Mouse (Mus musculus): ENCODE measurements around the gene Rab1a. TPM values are rescaled to one million over a fixed set of nuclear protein-coding genes. Genes with fewer than 3 reads are reported as not detected.

The Rab1a gene
- polyA plus RNA-seq, 1 experiment from 2014 or later, result 309 TPM

DNA sequence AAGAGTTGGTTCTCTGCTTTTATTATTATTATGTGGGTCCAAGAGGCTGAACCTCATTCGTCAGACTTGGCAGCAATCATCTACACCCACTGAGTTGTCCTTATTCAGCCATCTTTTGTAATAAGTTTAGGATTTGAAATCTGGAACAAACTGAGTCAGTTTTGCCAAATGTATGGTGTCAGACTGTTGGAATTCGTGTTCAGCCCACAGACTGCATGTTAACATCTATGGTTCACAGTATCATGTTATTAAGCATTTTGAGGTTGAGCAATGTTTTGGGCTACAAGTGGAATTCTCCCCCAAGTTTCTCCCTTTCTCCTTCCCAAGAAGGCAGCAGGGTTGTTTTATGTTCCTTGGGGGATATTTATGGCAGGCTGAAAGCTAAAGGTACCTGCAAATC lies 51.9 kb downstream of the Rab1a start:
- Histone ChIP-seq H3K36me3 (no peaks in the 10 kb centered on the region), H3K4me3 (no peak overlapping the region), H3K4me2 (no peak overlapping the region), H3K9ac (no peak overlapping the region), H3K4me1 (peaks cover 4% of the 10 kb centered on the region; the same call in 1 of the 2 replicates), H3K27me3 (no peaks in the 10 kb centered on the region), H3K27ac (no peak overlapping the region), H3K9me3 (no peaks in the 10 kb centered on the region)
- no peak for ATAC-seq (ENCODE audit: insufficient number of reproducible peaks, low FRiP score, low TSS enrichment, low read depth)
- 63% methylated on average over 2 of the region's 2 CpGs for WGBS

DNA sequence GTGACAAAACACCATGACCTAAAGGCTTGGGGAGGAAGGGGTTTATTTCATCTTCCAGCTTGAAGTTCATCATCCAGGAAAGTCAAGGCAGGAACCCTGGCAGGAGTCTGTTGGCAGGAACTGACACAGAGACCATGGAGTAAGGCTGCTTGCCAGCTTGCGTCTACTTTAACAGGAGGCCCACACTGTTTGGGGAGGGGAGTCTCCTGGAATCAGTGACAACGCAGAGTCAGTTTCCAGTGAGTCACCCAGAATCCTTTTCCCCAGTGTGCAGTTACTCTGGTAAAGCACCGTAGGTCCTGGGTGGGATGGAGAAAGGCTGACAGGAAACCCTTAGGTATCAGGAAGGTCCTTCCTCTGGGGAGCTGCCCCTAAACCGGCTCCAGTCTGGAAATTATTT lies 53.6 kb downstream of the Rab1a start:
- Histone ChIP-seq H3K9me3 (no peaks in the 10 kb centered on the region), H3K4me1 (no peaks in the 10 kb centered on the region), H3K4me2 (no peak overlapping the region), H3K9ac (no peak overlapping the region), H3K36me3 (no peaks in the 10 kb centered on the region), H3K27ac (no peak overlapping the region), H3K4me3 (no peak overlapping the region), H3K27me3 (no peaks in the 10 kb centered on the region)
- WGBS, result 56% methylated on average over 4 of the region's 4 CpGs
- ATAC-seq (ENCODE audit: insufficient number of reproducible peaks, low FRiP score, low TSS enrichment, low read depth), result no peak

DNA sequence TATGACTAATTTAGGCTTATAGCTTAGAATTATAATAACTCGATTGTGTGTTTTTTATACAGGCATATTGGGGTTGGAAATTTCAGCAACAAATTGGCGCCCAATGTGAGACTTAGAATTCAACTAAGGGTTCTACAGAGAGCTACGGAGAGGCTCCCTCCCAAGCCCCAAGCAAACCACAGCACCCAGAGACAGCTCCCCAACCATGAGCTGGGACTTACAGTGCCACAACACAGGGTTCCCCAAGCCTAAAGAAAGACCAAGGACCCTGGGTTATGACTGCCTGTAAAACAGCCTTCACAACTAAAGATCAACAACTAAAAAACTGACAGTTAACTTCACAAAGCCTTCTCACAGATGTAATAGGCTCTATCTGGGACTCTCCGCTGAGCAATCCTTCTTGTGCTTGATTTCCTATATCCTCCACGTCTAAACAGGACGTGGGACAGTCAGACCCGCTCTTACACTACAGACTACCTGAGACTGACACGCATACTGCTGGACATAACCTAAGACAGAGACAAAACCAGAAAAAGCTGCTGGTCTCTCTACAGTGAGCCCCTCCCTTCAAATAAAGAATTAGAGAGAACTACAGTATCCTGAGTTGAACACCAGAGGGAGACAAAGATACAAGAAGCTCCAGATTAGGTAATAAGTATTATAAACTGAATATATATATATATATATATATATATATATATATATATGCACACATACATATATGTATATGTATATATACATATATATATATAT lies 61.6 kb downstream of the Rab1a start:
- Histone ChIP-seq H3K9me3 (no peaks in the 10 kb centered on the region), H3K27ac (no peak overlapping the region), H3K36me3 (no peaks in the 10 kb centered on the region), H3K4me3 (no peak overlapping the region), H3K27me3 (no peaks in the 10 kb centered on the region), H3K4me1 (no peaks in the 10 kb centered on the region), H3K9ac (no peak overlapping the region), H3K4me2 (no peak overlapping the region)
- no peak for ATAC-seq (ENCODE audit: insufficient number of reproducible peaks, low FRiP score, low TSS enrichment, low read depth)
- WGBS, result 56% methylated on average over 8 of the region's 8 CpGs

DNA sequence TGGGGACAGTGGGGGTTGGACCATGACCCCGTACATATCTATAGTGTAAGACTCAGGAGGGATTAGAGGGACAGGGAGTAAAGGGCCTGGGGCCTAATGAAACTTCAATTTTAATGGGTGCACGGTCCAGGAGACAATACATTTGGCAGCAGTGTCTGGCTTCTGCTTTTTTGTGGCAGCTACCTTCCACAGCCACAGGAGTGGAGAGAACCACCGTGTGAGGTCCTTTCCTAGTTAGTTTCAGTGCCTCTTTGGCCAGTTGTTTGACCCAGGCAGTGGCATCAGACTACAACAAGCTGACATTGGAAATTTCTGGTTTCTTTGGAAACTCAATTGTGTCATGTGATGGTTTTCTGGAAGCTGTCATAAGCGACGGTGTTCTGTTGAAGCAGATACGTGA lies 68.7 kb downstream of the Rab1a start:
- Histone ChIP-seq H3K9ac (no peak overlapping the region), H3K4me2 (no peak overlapping the region), H3K27me3 (no peaks in the 10 kb centered on the region), H3K4me3 (no peak overlapping the region), H3K4me1 (no peaks in the 10 kb centered on the region), H3K36me3 (no peaks in the 10 kb centered on the region), H3K9me3 (no peaks in the 10 kb centered on the region), H3K27ac (no peak overlapping the region)
- ATAC-seq (ENCODE audit: insufficient number of reproducible peaks, low FRiP score, low TSS enrichment, low read depth), result no peak
- 77% methylated on average over 6 of the region's 6 CpGs for WGBS

DNA sequence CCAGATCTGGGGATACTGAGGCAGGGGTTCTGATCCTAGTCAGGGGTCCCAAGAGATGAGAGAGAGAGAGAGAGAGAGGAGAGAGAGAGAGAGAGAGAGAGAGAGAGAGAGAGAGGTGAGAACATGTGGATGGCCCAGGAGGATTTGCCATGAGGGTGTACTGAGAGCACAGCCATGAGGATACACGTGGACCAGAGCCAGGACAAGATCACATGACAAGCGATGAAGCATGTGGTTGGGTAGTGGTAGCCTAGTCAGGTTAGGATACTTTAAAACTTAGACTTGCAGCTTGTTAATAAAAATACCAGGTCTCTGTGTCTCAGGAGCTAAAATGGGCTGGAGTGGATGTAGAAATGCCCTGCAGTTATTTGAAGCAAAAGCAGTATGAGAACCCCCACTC lies 74.7 kb downstream of the Rab1a start:
- Histone ChIP-seq H3K27me3 (no peaks in the 10 kb centered on the region), H3K9me3 (no peaks in the 10 kb centered on the region), H3K4me1 (no peaks in the 10 kb centered on the region), H3K36me3 (no peaks in the 10 kb centered on the region), H3K4me3 (no peak overlapping the region), H3K4me2 (no peak overlapping the region), H3K9ac (no peak overlapping the region), H3K27ac (no peak overlapping the region)
- no peak for ATAC-seq (ENCODE audit: insufficient number of reproducible peaks, low FRiP score, low TSS enrichment, low read depth)
- WGBS, result 46% methylated on average over 2 of the region's 2 CpGs

Other genes starting within 250 kb of the Rab1a start
- 109 and 134 TPM in 2 replicates for gene Actr2, start 88.5 kb upstream of the Rab1a start, polyA plus RNA-seq (2015; fragmentation: Nextera tagmentation; extraction: Ambion mirVana)
- gene Cep68, start 48.0 kb downstream of the Rab1a start, polyA plus RNA-seq (2015; fragmentation: Nextera tagmentation; extraction: Ambion mirVana), result 27.2 and 27.3 TPM in 2 replicates
- 19.1 and 20.6 TPM in 2 replicates for gene Slc1a4, start 131.3 kb downstream of the Rab1a start, polyA plus RNA-seq (2015; fragmentation: Nextera tagmentation; extraction: Ambion mirVana)